Mouse (Mus musculus) frontal cortex, adult 2 months (tissue): ENCODE data around the gene Pebp1. TPM values are rescaled to one million over a fixed set of nuclear protein-coding genes. Genes with fewer than 3 reads are reported as not detected.
A peak's percentile ranks its signal among the peaks of the same experiment; 100 is the strongest.

Experiments
- DNase-seq, 2 experiments: peaks; one replicate each; pipeline ENCODE4 v3.0.0; 2022; ENCODE audit warnings: low spot score in 1 of 2; ENCODE audit errors: extremely low spot score in 1 of 2
- polyA plus RNA-seq: library from polyadenylated mRNA; depleted of rRNA; stranded (reverse); fragments of >200 nt; gene quantifications from 2 replicates; pipeline ENCODE4 v1.2.3, GENCODE M21; 2012; rRNA removed

The Pebp1 gene
- polyA plus RNA-seq, 1 experiment = 785 TPM

DNA sequence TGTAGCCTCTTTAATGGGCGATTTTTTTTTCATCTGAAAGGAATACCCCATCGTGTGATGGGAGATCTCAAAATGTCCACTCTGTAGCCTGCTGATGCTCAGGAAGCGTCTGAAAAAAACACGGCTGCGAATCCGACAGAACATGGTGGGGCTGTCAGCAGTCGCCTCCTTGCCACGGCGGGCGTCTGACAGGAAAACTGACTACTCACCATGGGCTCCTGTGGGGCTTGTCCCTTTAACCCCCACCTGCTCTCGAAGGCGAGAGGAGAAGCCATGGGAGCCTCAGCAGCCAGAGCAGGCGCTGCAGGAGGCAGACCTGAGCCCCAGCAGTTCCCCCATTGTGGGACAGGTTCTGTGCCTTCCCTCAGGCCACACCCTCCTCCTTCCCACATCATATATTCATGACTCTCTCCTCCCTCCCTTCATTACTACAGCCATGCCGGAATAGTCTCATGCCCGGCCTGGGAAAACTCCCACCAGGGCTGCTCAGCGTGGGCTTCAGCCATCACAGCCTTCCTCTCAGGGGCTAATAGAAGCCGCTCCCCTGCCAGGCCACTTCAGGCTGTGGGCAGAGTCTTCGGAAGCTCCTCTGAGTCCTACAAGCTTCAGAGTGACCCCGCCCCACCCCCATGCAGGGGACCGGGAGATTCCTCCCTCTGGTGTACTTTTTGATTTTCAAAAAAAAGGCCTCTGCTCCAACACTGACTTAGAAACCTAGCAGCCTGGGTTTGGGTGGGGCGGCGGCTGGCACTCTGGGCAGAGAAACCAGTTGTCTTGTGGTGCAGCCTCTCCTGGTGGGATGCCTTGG lies 44.5 kb downstream of the Pebp1 start:
- DNase-seq = peak in 1 of 2 experiments; percentile 43

GRCm38 (mm10) chr5:117241935-117242531 lies 45.4 kb downstream of the Pebp1 start:
- peak in 1 of 2 experiments; percentile 69 for DNase-seq

DNA sequence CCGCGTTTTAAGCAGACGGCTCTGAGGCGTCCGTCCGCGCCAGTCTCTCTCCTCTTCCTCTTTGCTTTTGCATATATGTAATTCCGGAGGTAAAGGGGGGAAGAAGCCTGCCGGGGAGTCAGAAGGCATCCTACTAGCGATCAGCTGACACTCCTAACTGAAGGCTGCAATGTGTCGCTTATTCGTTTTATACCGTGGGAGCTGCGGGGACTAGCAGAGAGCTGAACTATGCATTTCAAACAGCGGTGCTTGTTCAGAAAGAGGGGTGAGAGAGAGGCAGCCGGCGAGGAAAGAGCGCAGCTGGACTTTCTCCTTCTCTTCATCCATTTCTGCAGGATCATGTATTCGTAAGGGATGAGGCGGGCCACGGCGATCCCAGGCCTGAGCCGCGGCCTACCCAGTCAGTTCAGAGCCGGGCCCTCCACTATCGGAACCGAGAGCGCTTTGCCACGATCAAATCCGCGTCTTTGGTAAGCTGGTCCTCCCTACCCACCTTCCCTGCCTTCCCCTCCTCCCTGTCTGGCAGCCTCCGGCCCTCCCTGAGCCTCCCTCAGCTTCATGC lies 46.6 kb downstream of the Pebp1 start:
- DNase-seq = peak in 1 of 2 experiments; percentile 67

DNA sequence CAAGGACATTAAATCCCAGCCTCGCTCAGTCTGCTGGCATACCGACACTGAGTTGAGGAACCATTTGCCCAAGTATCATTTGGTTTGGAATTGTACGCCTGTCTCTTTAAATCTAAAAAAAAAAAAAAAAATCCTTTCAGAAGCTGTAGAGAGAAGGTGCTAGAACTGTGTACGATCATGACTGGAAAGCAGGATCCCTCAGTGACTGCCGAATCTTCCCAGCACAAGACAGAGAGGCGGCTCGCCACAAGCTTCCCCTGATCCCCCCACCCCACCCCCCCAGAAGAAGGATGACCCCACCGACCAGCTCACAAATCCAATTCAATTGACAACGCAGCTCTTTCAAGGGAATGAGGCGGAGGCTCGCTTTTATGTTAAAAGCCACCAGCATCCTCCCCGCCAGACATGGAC lies 47.1 kb downstream of the Pebp1 start:
- peak in 1 of 2 experiments; percentile 58 for DNase-seq

GRCm38 (mm10) chr5:117239106-117239505 lies 48.3 kb downstream of the Pebp1 start:
- DNase-seq = peak in 1 of 2 experiments; percentile 16

- DNase-seq = no peak
Measured at GRCm38 (mm10) chr5:117236540-117236939, 50.9 kb downstream of the Pebp1 start.

Other genes starting within 250 kb of the Pebp1 start
- 122 and 124 TPM in 2 replicates for gene Suds3, start 171.5 kb downstream of the Pebp1 start, polyA plus RNA-seq
- 43.8 and 48.2 TPM in 2 replicates for gene Taok3, start 167.5 kb downstream of the Pebp1 start, polyA plus RNA-seq
- gene Vsig10, start 31.5 kb upstream of the Pebp1 start, polyA plus RNA-seq = 1.6 and 2.4 TPM in 2 replicates
- 328 and 398 TPM in 2 replicates for gene Wsb2, start 69.7 kb upstream of the Pebp1 start, polyA plus RNA-seq
- 15.4 and 15.6 TPM in 2 replicates for gene Rfc5, start 101.4 kb upstream of the Pebp1 start, polyA plus RNA-seq
- gene Ksr2, start 126.4 kb upstream of the Pebp1 start, polyA plus RNA-seq = 9.1 and 9.4 TPM in 2 replicates